Mouse (Mus musculus) splenic B cell, adult 2 months (primary cell): Measurements from ENCODE around the gene Tdrd6.
A peak's percentile ranks its signal among the peaks of the same experiment; 100 is the strongest.

Experiments used
- DNase-seq: peaks from one replicate; pipeline ENCODE4 v3.0.0-alpha.2; 2011; ENCODE audit warnings: low read depth, low spot score
- H3K27me3 ChIP-seq: 2 replicates; pipeline ENCODE4 v1.6.1; 2012; ENCODE audit warnings: mild to moderate bottlenecking, low read length, moderate library complexity, mixed read lengths; ENCODE audit not compliant: control insufficient read depth, poor library complexity, insufficient read depth, severe bottlenecking
- H3K36me3 ChIP-seq: 2 replicates; pipeline ENCODE4 v1.6.1; 2012; ENCODE audit warnings: mild to moderate bottlenecking, low read length, moderate library complexity, mixed read lengths; ENCODE audit not compliant: control insufficient read depth, poor library complexity, insufficient read depth, severe bottlenecking

The Tdrd6 gene

GRCm38 (mm10) chr17:43629496-43630426 lies at the start of gene Tdrd6:
Tdrd6 (minus strand) TSS chr17:43630299.
- H3K27me3 ChIP-seq = no peaks in the 10 kb centered on the region
- DNase-seq = no peak
- H3K36me3 ChIP-seq = no peaks in the 10 kb centered on the region

GRCm38 (mm10) chr17:43677317-43677716 lies 47.2 kb upstream of the Tdrd6 start:
- DNase-seq = peak; percentile 61
- peaks cover 9% of the 10 kb centered on the region for H3K36me3 ChIP-seq
- no peaks in the 10 kb centered on the region for H3K27me3 ChIP-seq

DNA sequence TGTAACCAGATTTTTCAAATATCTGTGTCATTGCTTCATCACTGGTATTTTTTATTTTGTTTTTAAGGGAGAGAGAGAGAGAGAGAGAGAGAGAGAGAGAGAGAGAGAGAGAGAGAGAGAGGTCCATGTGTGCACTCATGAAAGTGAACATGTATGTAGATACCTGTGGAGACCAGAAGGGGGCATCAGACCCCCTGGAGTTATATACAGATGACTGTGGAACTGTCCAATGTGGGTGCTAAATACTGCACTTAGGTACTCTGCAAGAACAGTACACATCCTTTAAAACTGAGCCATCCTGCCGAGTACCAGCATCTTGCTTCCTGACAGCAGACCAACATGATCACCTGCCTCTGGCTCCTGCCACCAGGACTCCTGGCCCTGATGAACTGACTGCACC lies 46.1 kb upstream of the Tdrd6 start:
- Histone ChIP-seq H3K36me3 (peaks cover 9% of the 10 kb centered on the region), H3K27me3 (no peaks in the 10 kb centered on the region)
- peak; percentile 33 for DNase-seq

DNA sequence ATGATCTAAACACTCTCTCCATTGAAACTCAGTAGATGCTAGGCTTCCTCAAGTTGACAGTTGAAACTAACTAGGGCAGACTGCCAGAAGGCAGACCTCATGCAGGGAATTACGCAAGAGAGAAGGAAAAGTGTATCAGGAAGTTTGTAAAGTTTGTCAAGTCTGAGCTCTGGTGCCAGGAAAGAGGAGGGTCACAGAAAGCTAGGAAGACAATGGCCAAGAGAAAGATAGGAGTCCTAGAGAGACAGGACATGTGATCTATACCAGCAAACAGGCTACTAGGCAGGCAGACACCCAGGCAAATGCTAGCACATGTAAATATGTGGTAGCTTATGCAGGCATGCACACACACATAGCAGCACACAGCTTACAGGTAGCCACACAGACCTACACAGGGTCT lies 45.1 kb upstream of the Tdrd6 start:
- Histone ChIP-seq H3K27me3 (no peaks in the 10 kb centered on the region; the same call in 1 of the 2 replicates), H3K36me3 (peaks cover 6% of the 10 kb centered on the region)
- DNase-seq = no peak

GRCm38 (mm10) chr17:43671907-43672306 lies 41.8 kb upstream of the Tdrd6 start:
- DNase-seq = no peak
- H3K27me3 ChIP-seq = no peaks in the 10 kb centered on the region; the same call in 1 of the 2 replicates
- H3K36me3 ChIP-seq = 0 out of 2 replicates have a peak, but pooled peaks cover 2% of the 10 kb centered on the region

DNA sequence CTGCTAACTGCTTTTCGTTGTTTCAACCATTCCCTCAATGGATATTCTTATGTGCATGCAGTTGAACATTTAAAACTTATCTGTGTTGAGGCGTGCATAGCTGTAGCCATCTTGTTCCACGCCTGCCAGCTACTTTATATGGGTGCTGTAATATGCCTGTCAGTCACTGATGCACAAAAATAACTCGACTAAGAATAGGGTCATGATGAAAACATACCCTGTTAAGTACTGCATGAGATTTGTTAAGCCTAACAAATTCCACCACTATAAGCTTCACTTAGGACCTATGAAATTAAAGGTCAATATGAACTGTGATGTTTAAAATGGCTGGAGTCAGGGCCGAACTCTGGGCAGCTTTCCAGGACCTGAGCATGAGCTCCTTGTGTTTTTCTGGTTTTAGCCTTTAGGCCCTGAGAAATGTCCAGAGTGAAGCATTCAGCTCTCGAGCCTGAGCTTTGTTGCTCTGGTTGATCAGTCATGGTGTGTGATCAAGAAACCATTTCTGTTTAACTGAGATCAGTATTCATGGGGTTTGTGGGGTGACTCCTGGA lies 39.1 kb upstream of the Tdrd6 start:
- DNase-seq = no peak
- H3K27me3 ChIP-seq = no peaks in the 10 kb centered on the region; the same call in 1 of the 2 replicates
- 0 out of 2 replicates have a peak, but pooled peaks cover 2% of the 10 kb centered on the region for H3K36me3 ChIP-seq

DNA sequence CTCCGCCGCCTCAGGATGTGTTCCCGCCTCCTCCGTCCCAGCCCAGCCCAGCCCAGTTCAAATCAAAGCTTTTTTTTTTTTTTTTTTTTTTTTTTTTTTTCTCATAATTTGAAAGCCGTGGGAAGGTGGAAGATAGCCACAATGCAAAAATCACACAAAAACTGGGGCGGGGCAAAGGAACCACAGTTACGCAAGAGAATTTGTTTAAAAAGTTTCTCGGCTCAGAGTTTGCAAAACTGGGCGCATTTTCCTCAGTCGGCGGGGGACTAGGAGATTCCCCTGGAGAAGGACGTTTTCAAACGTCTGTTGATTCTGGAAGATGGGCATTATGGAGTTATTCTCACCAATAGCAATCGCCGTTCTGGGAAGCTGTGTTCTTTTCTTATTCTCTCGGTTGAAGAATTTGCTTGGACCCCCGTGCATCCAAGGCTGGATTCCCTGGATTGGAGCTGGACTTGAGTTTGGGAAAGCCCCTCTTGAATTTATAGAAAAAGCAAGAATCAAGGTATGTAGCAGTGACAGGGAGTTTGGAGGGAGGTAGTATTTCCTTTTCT lies 37.3 kb upstream of the Tdrd6 start, which contains the start of gene Cyp39a1:
TSS of gene Cyp39a1 (plus strand) at position 136 of the 554 bp plus-strand sequence.
- DNase-seq = no peak
- H3K27me3 ChIP-seq = no peaks in the 10 kb centered on the region; the same call in 1 of the 2 replicates
- H3K36me3 ChIP-seq = no peaks in the 10 kb centered on the region

GRCm38 (mm10) chr17:43666576-43667289 lies 36.6 kb upstream of the Tdrd6 start, which contains the start of gene Slc25a27:
Slc25a27 (minus strand) TSS chr17:43667214.
- H3K27me3 ChIP-seq = no peaks in the 10 kb centered on the region; the same call in 1 of the 2 replicates
- peak; percentile 93 for DNase-seq
- H3K36me3 ChIP-seq = no peaks in the 10 kb centered on the region

DNA sequence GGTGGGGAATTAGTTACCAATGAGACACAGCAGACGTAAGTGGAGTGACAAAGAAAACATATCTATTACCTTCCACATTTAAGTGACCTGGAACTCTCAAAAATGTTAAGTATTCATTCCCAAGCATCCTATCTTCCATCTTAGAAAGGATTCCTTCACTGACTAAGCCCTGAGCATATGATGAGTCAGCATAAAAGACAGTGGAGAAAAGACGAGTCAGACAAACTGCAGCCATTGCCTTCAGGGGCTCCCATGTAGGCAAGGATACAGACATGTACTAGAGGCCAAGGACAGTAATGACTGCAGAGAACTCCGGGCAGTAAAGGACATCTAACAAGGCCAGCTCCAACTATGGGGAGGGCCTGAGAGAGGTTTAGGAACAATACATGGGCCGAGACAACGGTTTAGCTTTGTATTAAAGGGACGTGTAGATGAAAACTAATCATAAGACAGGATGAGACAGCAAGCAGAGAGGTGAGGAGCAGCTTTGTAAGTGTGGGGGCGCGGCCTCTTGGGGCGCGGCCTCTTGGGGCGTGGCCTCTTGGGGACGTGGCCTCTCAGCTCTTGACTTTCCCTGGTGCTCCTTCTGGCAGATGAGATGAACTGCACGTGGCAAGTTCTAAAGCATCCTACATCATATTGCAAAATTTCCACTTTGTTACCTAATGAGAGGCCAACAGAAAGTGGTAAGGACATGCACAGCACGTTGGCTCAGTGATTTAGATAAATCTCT lies 21.4 kb upstream of the Tdrd6 start:
- no peaks in the 10 kb centered on the region for H3K27me3 ChIP-seq
- peak; percentile 7 for DNase-seq
- H3K36me3 ChIP-seq = no peaks in the 10 kb centered on the region

DNA sequence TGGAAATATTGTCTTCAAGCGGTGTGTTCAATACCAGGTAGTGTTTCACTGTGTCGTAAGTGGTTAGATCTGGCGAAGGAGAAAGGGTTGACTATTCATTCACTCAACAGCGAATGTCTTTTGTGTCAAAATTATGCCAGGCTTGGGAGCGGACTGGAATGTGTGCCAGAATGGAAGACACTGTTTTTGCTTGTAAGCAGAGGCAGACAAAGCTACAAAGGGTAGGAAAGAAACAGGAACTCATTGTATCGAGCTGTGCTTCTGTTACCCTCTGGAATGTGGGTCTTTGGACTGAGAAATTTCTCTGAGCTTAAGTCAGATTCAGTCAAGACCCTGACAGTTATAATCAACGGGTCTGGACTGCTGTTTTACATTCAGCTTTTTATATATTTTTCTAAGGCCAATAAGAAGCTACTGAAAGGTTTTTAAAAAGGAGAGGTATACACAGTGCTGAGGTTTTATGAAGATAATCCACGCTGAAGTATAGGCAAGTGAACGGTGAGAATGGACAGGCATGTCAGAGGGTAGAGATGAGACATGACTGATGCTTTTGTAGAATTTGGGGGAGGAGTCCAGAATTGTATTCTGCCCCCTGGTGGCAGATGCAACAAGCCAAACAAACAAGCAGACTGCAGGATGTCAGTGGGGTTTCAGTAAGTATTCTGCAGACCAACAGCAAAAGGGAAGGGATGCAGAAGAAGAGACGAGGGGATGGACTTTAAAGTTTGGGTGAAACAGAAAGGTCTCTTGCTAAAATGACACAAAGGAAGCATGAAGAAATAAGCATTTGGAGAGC lies 19.7 kb upstream of the Tdrd6 start:
- peak; percentile 56 for DNase-seq
- H3K36me3 ChIP-seq = no peaks in the 10 kb centered on the region
- no peaks in the 10 kb centered on the region for H3K27me3 ChIP-seq

- Histone ChIP-seq H3K27me3 (no peaks in the 10 kb centered on the region), H3K36me3 (no peaks in the 10 kb centered on the region)
- no peak for DNase-seq
Observed at GRCm38 (mm10) chr17:43646925-43647324, 16.8 kb upstream of the Tdrd6 start.

- H3K36me3 ChIP-seq = no peaks in the 10 kb centered on the region
- no peaks in the 10 kb centered on the region for H3K27me3 ChIP-seq
- no peak for DNase-seq
Observed at GRCm38 (mm10) chr17:43645136-43645535, 15.0 kb upstream of the Tdrd6 start.

- no peak for DNase-seq
- H3K36me3 ChIP-seq = no peaks in the 10 kb centered on the region
- H3K27me3 ChIP-seq = no peaks in the 10 kb centered on the region
Observed at GRCm38 (mm10) chr17:43644375-43644774, 14.3 kb upstream of the Tdrd6 start.
